Mouse (Mus musculus) liver, embryonic 15.5 days (tissue): ENCODE data around the gene Mtor. TPM values are rescaled to one million over a fixed set of nuclear protein-coding genes. Genes with fewer than 3 reads are reported as not detected.

ENCODE experiments used
- ATAC-seq: fragments of 200-750 bp; cut with Nextera tagmentation; 2 replicates; pipeline ENCODE4 v1.8.0; 2017; ENCODE audit warnings: moderate number of reproducible peaks, mild to moderate bottlenecking, moderate library complexity; ENCODE audit not compliant: insufficient read depth
- H3K27ac ChIP-seq: fragments of 300-500 bp; sonication (generic); replicated peaks from 2 replicates; pipeline ENCODE4 v1.5.1; 2015; ENCODE audit warnings: mild to moderate bottlenecking, inconsistent platforms
- H3K27me3 ChIP-seq: fragments of 300-500 bp; sonication (generic); 2 replicates; pipeline ENCODE4 v1.6.1; 2015; ENCODE audit warnings: mild to moderate bottlenecking, inconsistent platforms
- H3K36me3 ChIP-seq: fragments of 300-500 bp; sonication (generic); replicated peaks from 2 replicates; pipeline ENCODE4 v1.6.1; 2015; ENCODE audit warnings: moderate library complexity, mild to moderate bottlenecking, inconsistent platforms
- H3K4me1 ChIP-seq: fragments of 300-500 bp; sonication (generic); replicated peaks from 2 replicates; pipeline ENCODE4 v1.6.1; 2015; ENCODE audit warnings: inconsistent platforms
- H3K4me2 ChIP-seq: fragments of 300-500 bp; sonication (generic); 2 replicates; pipeline ENCODE4 v1.6.1; 2015; ENCODE audit warnings: moderate library complexity, mild to moderate bottlenecking, inconsistent platforms
- H3K4me3 ChIP-seq: fragments of 300-500 bp; sonication (generic); replicated peaks from 2 replicates; pipeline ENCODE4 v1.5.1; 2015; ENCODE audit warnings: mild to moderate bottlenecking, inconsistent platforms
- H3K9ac ChIP-seq: fragments of 300-500 bp; sonication (generic); 2 replicates; pipeline ENCODE4 v1.6.1; 2015; ENCODE audit warnings: moderate library complexity, mild to moderate bottlenecking, inconsistent platforms
- H3K9me3 ChIP-seq: fragments of 300-500 bp; sonication (generic); replicated peaks from 2 replicates; pipeline ENCODE4 v1.6.1; 2016; ENCODE audit warnings: inconsistent platforms
- WGBS: fragments of 180-500 bp; shearing (Covaris S2); methylation state at CpG from one replicate; pipeline ENCODE4 v1.1.7; 2015; ENCODE audit warnings: mixed read lengths; ENCODE audit not compliant: insufficient replicate concordance; 5-methylcytosine and 5-hydroxymethylcytosine counted together
- polyA plus RNA-seq: library from polyadenylated mRNA; unstranded; fragments of >200 nt; fragmentation: Nextera tagmentation; extraction: Ambion mirVana; gene quantifications from 2 replicates; pipeline ENCODE4 v1.2.1, GENCODE M21; 2015

The Mtor gene
- polyA plus RNA-seq, 1 experiment from 2014 or later = 10.3 TPM

- Histone ChIP-seq H3K36me3 (peaks cover 7% of the 10 kb centered on the region), H3K27ac (no peak overlapping the region), H3K4me1 (peaks cover 30% of the 10 kb centered on the region), H3K27me3 (no peaks in the 10 kb centered on the region), H3K4me3 (no peak overlapping the region), H3K9ac (no peak overlapping the region), H3K9me3 (no peaks in the 10 kb centered on the region), H3K4me2 (no peak overlapping the region)
- ATAC-seq = no peak
- 12% methylated on average over 9 of the region's 9 CpGs for WGBS
These were observed 138.2 kb downstream of the Mtor start for GRCm38 (mm10) chr4:148586648-148587047.

GRCm38 (mm10) chr4:148588793-148589192 lies 140.4 kb downstream of the Mtor start:
- Histone ChIP-seq H3K4me3 (no peak overlapping the region), H3K36me3 (peaks cover 6% of the 10 kb centered on the region), H3K4me2 (no peak overlapping the region), H3K9me3 (no peaks in the 10 kb centered on the region), H3K27me3 (no peaks in the 10 kb centered on the region), H3K9ac (no peak overlapping the region), H3K4me1 (peaks cover 41% of the 10 kb centered on the region), H3K27ac (no peak overlapping the region)
- ATAC-seq = no peak
- 59% methylated on average over 9 of the region's 9 CpGs for WGBS

GRCm38 (mm10) chr4:148589565-148589964 lies 141.2 kb downstream of the Mtor start:
- no peak overlapping the region for H3K4me2 ChIP-seq
- ATAC-seq = no peak
- no peaks in the 10 kb centered on the region for H3K9me3 ChIP-seq
- no peaks in the 10 kb centered on the region for H3K27me3 ChIP-seq
- whole genome bisulfite sequencing = 66% methylated on average over 7 of the region's 8 CpGs
- no peak overlapping the region for H3K4me3 ChIP-seq
- peaks cover 41% of the 10 kb centered on the region for H3K4me1 ChIP-seq
- no peak overlapping the region for H3K9ac ChIP-seq
- H3K36me3 ChIP-seq = peaks cover 14% of the 10 kb centered on the region
- H3K27ac ChIP-seq = no peak overlapping the region

DNA sequence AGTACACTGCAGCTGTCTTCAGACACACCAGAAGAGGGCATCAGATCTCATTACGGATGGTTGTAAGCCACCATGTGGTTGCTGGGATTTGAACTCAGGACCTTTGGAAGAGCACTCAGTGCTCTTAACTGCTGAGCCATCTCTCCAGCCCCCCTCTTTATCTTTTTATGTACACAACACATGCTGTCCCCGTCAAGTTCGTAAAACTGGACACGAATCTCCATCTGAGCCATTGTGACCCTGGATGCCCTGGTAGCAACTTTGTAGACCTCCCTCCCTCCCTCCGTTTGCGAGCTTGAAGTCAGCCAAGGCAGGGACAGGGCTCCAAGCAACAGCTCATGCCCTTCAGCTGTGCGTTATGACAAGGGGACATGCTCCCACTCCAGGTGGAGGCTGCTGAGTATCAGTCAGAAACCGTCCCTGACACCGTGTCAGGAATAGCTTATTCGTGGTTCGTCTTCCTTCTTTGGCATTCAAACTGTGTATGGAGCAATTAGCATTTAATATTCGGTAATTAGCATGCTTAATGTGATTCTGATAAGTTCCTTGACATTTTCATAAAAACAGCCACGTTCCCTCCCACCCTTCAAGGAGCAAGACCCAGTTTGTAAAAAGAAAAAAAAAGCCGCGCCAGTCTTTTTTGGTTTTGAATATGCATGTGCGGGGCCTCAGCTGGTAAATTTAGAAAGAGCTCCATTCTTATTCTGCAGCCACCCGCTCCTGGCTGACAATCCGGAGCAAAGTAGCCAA lies 142.2 kb downstream of the Mtor start:
- Histone ChIP-seq H3K36me3 (peaks cover 24% of the 10 kb centered on the region), H3K27me3 (no peaks in the 10 kb centered on the region), H3K4me1 (peaks cover 41% of the 10 kb centered on the region), H3K9ac (peak overlapping the region; percentile 46), H3K4me3 (peak overlapping the region; percentile 87), H3K9me3 (no peaks in the 10 kb centered on the region), H3K4me2 (peak overlapping the region; percentile 97), H3K27ac (peak overlapping the region; percentile 62)
- ATAC-seq = no peak
- 3% methylated on average over 18 of the region's 18 CpGs for WGBS

DNA sequence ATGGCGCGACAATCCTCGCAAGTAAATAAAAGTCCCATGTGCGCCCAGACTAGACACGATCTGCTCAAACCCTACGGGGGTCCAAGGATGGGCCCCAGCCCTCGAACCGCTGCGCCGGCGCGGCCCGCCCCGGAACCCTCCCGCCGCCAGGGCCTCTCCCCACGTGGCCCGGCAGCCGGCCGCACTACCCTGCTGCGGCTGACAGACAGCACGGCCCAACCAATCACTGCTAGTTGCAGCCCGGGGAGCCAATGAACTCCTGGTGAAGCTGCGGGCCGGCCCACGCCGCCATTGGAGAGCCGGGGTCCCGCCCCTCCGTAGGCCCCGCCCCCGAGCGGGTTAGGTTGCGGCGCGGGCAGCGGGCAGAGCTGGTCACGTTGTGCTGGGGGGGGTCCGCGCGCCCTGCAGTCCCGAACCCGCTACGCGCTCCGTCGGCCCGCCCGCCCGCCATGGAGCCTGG lies 142.8 kb downstream of the Mtor start, which contains the start of gene Srm:
TSS of gene Srm (plus strand) at position 333 of the 460 bp plus-strand sequence.
- H3K9me3 ChIP-seq = no peaks in the 10 kb centered on the region
- peak within 1 kb of the TSS; percentile 87 for H3K4me3 ChIP-seq
- ATAC-seq = peak; percentile 99
- peaks cover 41% of the 10 kb centered on the region for H3K4me1 ChIP-seq
- H3K9ac ChIP-seq = peak within 1 kb of the TSS; percentile 72
- under 1% methylated on average over 50 of the region's 50 CpGs for WGBS
- H3K27ac ChIP-seq = peak within 1 kb of the TSS; percentile 71
- H3K27me3 ChIP-seq = no peaks in the 10 kb centered on the region
- H3K36me3 ChIP-seq = peaks cover 30% of the 10 kb centered on the region
- peak within 1 kb of the TSS; percentile 97 for H3K4me2 ChIP-seq

- Histone ChIP-seq H3K27me3 (no peaks in the 10 kb centered on the region), H3K27ac (peak overlapping the region; percentile 71), H3K9ac (peak overlapping the region; percentile 72), H3K4me2 (peak overlapping the region; percentile 97), H3K9me3 (no peaks in the 10 kb centered on the region), H3K4me3 (peak overlapping the region; percentile 87), H3K4me1 (peaks cover 41% of the 10 kb centered on the region), H3K36me3 (peaks cover 37% of the 10 kb centered on the region)
- peak; percentile 43 for ATAC-seq
- under 1% methylated on average over 53 of the region's 53 CpGs for WGBS
These were observed 143.4 kb downstream of the Mtor start for GRCm38 (mm10) chr4:148591637-148592380.

- 89% methylated on average over 11 of the region's 11 CpGs for WGBS
- H3K4me2 ChIP-seq = no peak overlapping the region
- peaks cover 56% of the 10 kb centered on the region for H3K36me3 ChIP-seq
- H3K9ac ChIP-seq = no peak overlapping the region
- no peak overlapping the region for H3K27ac ChIP-seq
- no peaks in the 10 kb centered on the region for H3K9me3 ChIP-seq
- no peak overlapping the region for H3K4me3 ChIP-seq
- no peak for ATAC-seq
- H3K4me1 ChIP-seq = peaks cover 35% of the 10 kb centered on the region
- H3K27me3 ChIP-seq = no peaks in the 10 kb centered on the region
These were observed 145.6 kb downstream of the Mtor start for GRCm38 (mm10) chr4:148593996-148594395.

DNA sequence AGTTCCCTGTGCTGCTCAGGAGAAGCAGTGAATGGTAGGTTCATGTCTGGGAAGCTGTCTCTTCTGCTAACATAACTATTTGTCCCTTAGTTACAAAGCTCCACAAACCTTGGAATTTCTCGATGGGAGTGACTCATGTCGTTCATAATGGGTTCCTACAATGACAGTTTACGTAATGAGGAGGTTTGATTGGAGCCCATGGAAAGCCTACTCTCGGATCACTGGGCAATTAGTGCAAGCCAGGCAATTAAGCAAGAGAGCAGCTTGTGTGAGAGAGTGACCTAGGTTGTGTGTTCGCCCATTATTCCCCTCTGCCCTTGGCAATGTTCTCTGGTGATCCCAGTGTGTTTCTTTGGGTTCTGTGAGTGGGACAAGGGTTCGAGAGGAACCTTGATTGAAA lies 147.5 kb downstream of the Mtor start:
- 68% methylated on average over 6 of the region's 6 CpGs for WGBS
- no peak overlapping the region for H3K9ac ChIP-seq
- H3K4me3 ChIP-seq = no peak overlapping the region
- H3K4me2 ChIP-seq = no peak overlapping the region
- H3K27ac ChIP-seq = no peak overlapping the region
- peaks cover 56% of the 10 kb centered on the region for H3K36me3 ChIP-seq
- peaks cover 33% of the 10 kb centered on the region for H3K4me1 ChIP-seq
- H3K27me3 ChIP-seq = no peaks in the 10 kb centered on the region
- ATAC-seq = no peak
- no peaks in the 10 kb centered on the region for H3K9me3 ChIP-seq

DNA sequence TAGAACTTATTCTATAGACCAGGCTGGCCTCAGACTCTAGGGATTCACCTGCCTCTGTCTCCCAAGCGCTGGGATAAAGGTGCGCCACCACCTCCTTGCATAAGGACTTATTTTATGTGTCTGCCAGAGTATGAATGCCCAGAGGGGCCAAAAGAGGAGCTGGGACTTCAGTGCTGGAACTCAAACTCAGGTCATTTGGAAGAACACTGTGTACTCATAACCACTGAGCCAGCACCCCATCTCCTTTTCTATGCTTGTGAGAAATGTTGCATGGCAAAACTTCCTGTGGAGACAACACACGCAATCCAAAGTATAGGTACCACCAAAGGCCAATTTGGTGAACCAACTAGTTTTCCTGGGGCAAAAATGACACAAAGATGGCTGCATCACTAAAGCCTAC lies 148.3 kb downstream of the Mtor start:
- ATAC-seq = no peak
- Histone ChIP-seq H3K4me2 (no peak overlapping the region), H3K4me1 (peaks cover 30% of the 10 kb centered on the region), H3K27me3 (no peaks in the 10 kb centered on the region), H3K4me3 (no peak overlapping the region), H3K9me3 (no peaks in the 10 kb centered on the region), H3K9ac (no peak overlapping the region), H3K36me3 (peaks cover 56% of the 10 kb centered on the region), H3K27ac (no peak overlapping the region)
- WGBS = 86% methylated on average over 3 of the region's 3 CpGs

DNA sequence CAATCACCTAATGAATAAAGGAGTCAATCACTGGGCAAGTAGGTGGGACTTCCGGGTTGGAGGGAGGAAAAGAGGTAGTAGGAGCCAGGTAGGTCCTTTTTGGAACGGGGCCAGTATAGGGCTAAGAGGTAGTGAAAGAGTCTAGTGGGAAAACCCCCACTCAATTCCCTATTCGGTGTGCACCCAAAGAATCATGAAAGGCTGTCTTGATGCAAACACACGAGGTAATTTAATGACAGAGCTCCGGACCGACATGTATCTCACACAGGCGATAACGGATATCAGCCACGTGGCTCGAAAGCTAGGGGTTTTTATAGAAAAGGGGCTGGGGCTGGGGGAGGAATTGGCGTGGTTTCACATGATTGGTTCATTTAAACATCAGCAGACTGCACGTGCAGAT lies 150.4 kb downstream of the Mtor start:
- Histone ChIP-seq H3K36me3 (peaks cover 49% of the 10 kb centered on the region), H3K4me2 (no peak overlapping the region), H3K27ac (no peak overlapping the region), H3K4me1 (peaks cover 18% of the 10 kb centered on the region), H3K4me3 (no peak overlapping the region), H3K9ac (no peak overlapping the region), H3K9me3 (no peaks in the 10 kb centered on the region), H3K27me3 (no peaks in the 10 kb centered on the region)
- no peak for ATAC-seq
- WGBS = 83% methylated on average over 12 of the region's 12 CpGs

GRCm38 (mm10) chr4:148600316-148600715 lies 151.9 kb downstream of the Mtor start:
- no peak overlapping the region for H3K4me3 ChIP-seq
- H3K4me2 ChIP-seq = no peak overlapping the region
- no peaks in the 10 kb centered on the region for H3K9me3 ChIP-seq
- no peak overlapping the region for H3K9ac ChIP-seq
- no peak for ATAC-seq
- no peak overlapping the region for H3K27ac ChIP-seq
- H3K36me3 ChIP-seq = peaks cover 34% of the 10 kb centered on the region
- peaks cover 25% of the 10 kb centered on the region for H3K4me1 ChIP-seq
- no peaks in the 10 kb centered on the region for H3K27me3 ChIP-seq
- 74% methylated on average over 4 of the region's 4 CpGs for WGBS
